Mouse (Mus musculus) cortical plate, adult 2 months (tissue): Measurements from ENCODE around the gene Armc3.

ENCODE experiments used
- CTCF ChIP-seq: fragments of 200-500 bp; IDR thresholded peaks from 2 replicates; pipeline ENCODE4 v1.5.1; 2011; ENCODE audit warnings: mild to moderate bottlenecking, control low read depth, low read length; ENCODE audit not compliant: insufficient read depth; ENCODE audit errors: extremely low read depth
- POLR2A ChIP-seq: fragments of 200-500 bp; IDR thresholded peaks from 2 replicates; pipeline ENCODE4 v1.6.1; 2011; ENCODE audit warnings: mild to moderate bottlenecking, low read length, control low read depth; ENCODE audit not compliant: insufficient read depth; ENCODE audit errors: extremely low read depth

- TF ChIP-seq CTCF (no peak), POLR2A (no peak)
Observed at GRCm38 (mm10) chr2:19301251-19301650, 102.1 kb downstream of the Armc3 start.
